Mouse (Mus musculus) layer of hippocampus, postnatal 14 days (tissue): ENCODE measurements around the gene Nrxn3. TPM values are rescaled to one million over a fixed set of nuclear protein-coding genes. Genes with fewer than 3 reads are reported as not detected.

Source experiments
- DNase-seq, 2 experiments: peaks; one replicate each; pipeline ENCODE4 v3.0.0; 2021 to 2022; ENCODE audit warnings: low spot score in 2 of 2, mixed read lengths in 1 of 2
- total RNA-seq, 2 experiments: library from RNA; stranded (reverse); gene quantifications; 2 replicates each; pipeline ENCODE4 v1.2.3; 2021

Nrxn3 gene
- total RNA-seq, 2 experiments from 2014 or later = 178 to 192 TPM

GRCm38 (mm10) chr12:89302011-89302410 is 579.3 kb downstream of the Nrxn3 start:
- DNase-seq = peak; percentile 75 to 79

- DNase-seq = no peak
Measured at GRCm38 (mm10) chr12:89310200-89310599, 587.5 kb downstream of the Nrxn3 start.

- DNase-seq = no peak
Measured at GRCm38 (mm10) chr12:89312586-89312985, 589.9 kb downstream of the Nrxn3 start.

- no peak for DNase-seq
Measured at GRCm38 (mm10) chr12:89325864-89326560, 603.3 kb downstream of the Nrxn3 start.

- DNase-seq = peak; percentile 14 to 54
Measured at GRCm38 (mm10) chr12:89331474-89332263, 609.0 kb downstream of the Nrxn3 start.

- no peak for DNase-seq
Measured at GRCm38 (mm10) chr12:89333486-89333885, 610.8 kb downstream of the Nrxn3 start.

- DNase-seq = no peak
Measured at GRCm38 (mm10) chr12:89364850-89365249, 642.2 kb downstream of the Nrxn3 start.

- DNase-seq = no peak
Measured at GRCm38 (mm10) chr12:89369939-89370338, 647.3 kb downstream of the Nrxn3 start.

- no peak for DNase-seq
Measured at GRCm38 (mm10) chr12:89376600-89376999, 653.9 kb downstream of the Nrxn3 start.

GRCm38 (mm10) chr12:89377051-89377643 is 654.5 kb downstream of the Nrxn3 start:
- DNase-seq = peak; percentile 42 to 65

GRCm38 (mm10) chr12:89377687-89378086 is 655.0 kb downstream of the Nrxn3 start:
- DNase-seq = no peak

- peak in 1 of 2 experiments; percentile 39 for DNase-seq
Measured at GRCm38 (mm10) chr12:89383254-89383653, 660.6 kb downstream of the Nrxn3 start.

- DNase-seq = peak; percentile 12 to 67
Measured at GRCm38 (mm10) chr12:89395121-89395792, 672.6 kb downstream of the Nrxn3 start.

GRCm38 (mm10) chr12:89436519-89436918 is 713.8 kb downstream of the Nrxn3 start:
- DNase-seq = no peak

GRCm38 (mm10) chr12:89442323-89443038 is 719.8 kb downstream of the Nrxn3 start:
- DNase-seq = no peak

GRCm38 (mm10) chr12:89450667-89451298 is 728.1 kb downstream of the Nrxn3 start:
- DNase-seq = peak; percentile 55 to 62

GRCm38 (mm10) chr12:89470226-89470625 is 747.5 kb downstream of the Nrxn3 start:
- DNase-seq = no peak

GRCm38 (mm10) chr12:89471289-89471688 is 748.6 kb downstream of the Nrxn3 start:
- DNase-seq = no peak

GRCm38 (mm10) chr12:89471874-89472273 is 749.2 kb downstream of the Nrxn3 start:
- no peak for DNase-seq

GRCm38 (mm10) chr12:89479096-89479495 is 756.4 kb downstream of the Nrxn3 start:
- DNase-seq = peak; percentile 16 to 71
